Mouse (Mus musculus) olfactory bulb, adult 2 months (tissue): ENCODE results near the gene Dhdds.

Source experiments
- CTCF ChIP-seq: fragments of 200-500 bp; IDR thresholded peaks from 2 replicates; pipeline ENCODE4 v1.5.1; 2012; ENCODE audit warnings: low read depth, mild to moderate bottlenecking, low read length, moderate library complexity; ENCODE audit not compliant: insufficient read depth
- POLR2A ChIP-seq: fragments of 200-500 bp; IDR thresholded peaks from 2 replicates; pipeline ENCODE4 v1.6.1; 2012; ENCODE audit warnings: mild to moderate bottlenecking, low read depth, low read length, moderate library complexity; ENCODE audit not compliant: insufficient read depth

GRCm38 (mm10) chr4:133925204-133925603 is 75.5 kb downstream of the Dhdds start:
- TF ChIP-seq CTCF, result no peak
- no peak for TF ChIP-seq POLR2A
